13 mouse cellular contexts compared by ENCODE assay signal in the genomic region with DNA sequence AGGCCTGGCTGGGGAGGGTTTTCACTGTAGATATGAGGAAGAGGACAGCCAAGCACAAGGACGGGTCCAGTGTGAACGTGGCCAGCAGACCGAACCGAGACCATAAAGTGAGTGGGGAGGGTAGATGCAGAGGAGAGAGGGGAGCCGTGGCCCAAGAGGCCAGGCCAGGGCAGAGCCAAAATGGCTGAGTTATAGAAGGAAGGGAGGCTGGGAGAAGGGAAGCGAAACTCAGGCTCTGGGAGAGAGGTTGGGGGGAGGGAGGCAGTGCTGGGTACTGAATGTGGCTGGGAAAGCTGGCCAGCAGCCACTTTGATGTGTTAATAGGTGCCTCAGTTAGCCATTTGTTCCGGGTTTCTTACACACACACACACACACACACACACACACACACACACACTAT. TPM values are rescaled to one million over a fixed set of nuclear protein-coding genes. Genes with fewer than 3 reads are reported as not detected.
DNase-seq lines count a peak whose midpoint lies in the region; ATAC-seq and TF ChIP-seq lines count a peak whose summit lies in the region.
"Had no signal": no experiment of that assay in that cellular context is flagged by ENCODE, and none has a peak within 500 bp of the region (broad histone marks: within the 10 kb centered on the region; RNA-seq: fewer than 3 reads in every experiment).

No protein-coding gene starts in this region.

- 0 out of 2 replicates have a peak, but pooled peaks cover 4% of the 10 kb centered on the region for H3K4me1 ChIP-seq in intestine, postnatal 0 days (replicated peaks; ENCODE audit: control insufficient read depth, insufficient read depth, low read length)
- H3K4me1 ChIP-seq in intestine, embryonic 16.5 days (ENCODE audit: control insufficient read depth, insufficient read depth, low read length) = peaks cover 38% of the 10 kb centered on the region
- H3K4me1 ChIP-seq in E14TG2a.4 (replicated peaks; ENCODE audit: low read depth, low read length) = peaks cover 95% of the 10 kb centered on the region
- peaks cover 53% of the 10 kb centered on the region for H3K4me1 ChIP-seq in limb, embryonic 15.5 days

- 48% methylated on average over 6 of the region's 7 CpGs for WGBS in intestine, postnatal 0 days
- 52% methylated on average over 7 of the region's 7 CpGs for WGBS in intestine, embryonic 16.5 days
- WGBS in limb, embryonic 15.5 days = 45% methylated on average over 7 of the region's 7 CpGs

- 0 out of 2 replicates have a peak, but pooled peaks have one; percentile 0 for TF ChIP-seq CTCF in intestine, postnatal 0 days (IDR thresholded peaks at IDR 0.05; ENCODE audit: low read depth)
- no peak for TF ChIP-seq CTCF in E14TG2a.4 (conservative IDR thresholded peaks at IDR 0.05; ENCODE audit: low read length)

- H3K4me2 ChIP-seq in intestine, postnatal 0 days (replicated peaks; ENCODE audit: low read depth) = no peak overlapping the region
- H3K4me2 ChIP-seq in intestine, embryonic 16.5 days (ENCODE audit: low read depth, low read length) = no peak overlapping the region
- no peak overlapping the region for H3K4me2 ChIP-seq in limb, embryonic 15.5 days
- H3K4me2 ChIP-seq: hindbrain, embryonic 12.5 days had no signal

- no peaks in the 10 kb centered on the region for H3K9me3 ChIP-seq in intestine, postnatal 0 days (ENCODE audit: control insufficient read depth)
- H3K9me3 ChIP-seq in intestine, embryonic 16.5 days (ENCODE audit: control insufficient read depth, low read length) = no peaks in the 10 kb centered on the region
- H3K9me3 ChIP-seq in E14TG2a.4 (ENCODE audit: low read length) = no peaks in the 10 kb centered on the region
- no peaks in the 10 kb centered on the region for H3K9me3 ChIP-seq in limb, embryonic 15.5 days
- H3K9me3 ChIP-seq: hindbrain, embryonic 12.5 days had no signal

- H3K27me3 ChIP-seq in intestine, postnatal 0 days (replicated peaks; ENCODE audit: control insufficient read depth, insufficient read depth, low read length) = no peaks in the 10 kb centered on the region
- no peaks in the 10 kb centered on the region for H3K27me3 ChIP-seq in intestine, embryonic 16.5 days (replicated peaks; ENCODE audit: control insufficient read depth, insufficient read depth, low read length)
- no peaks in the 10 kb centered on the region for H3K27me3 ChIP-seq in E14TG2a.4 (ENCODE audit: insufficient read depth, low read length)
- H3K27me3 ChIP-seq in limb, embryonic 15.5 days = no peaks in the 10 kb centered on the region
- H3K27me3 ChIP-seq: hindbrain, embryonic 12.5 days had no signal

- DNase-seq in cerebellum, adult 11-12 months = peak; percentile 44
- DNase-seq in cerebellum, postnatal 10 days = no peak
- no peak for DNase-seq in retina, postnatal 1 day
- DNase-seq in frontal cortex, postnatal 10 days (ENCODE audit: low spot score in 2 of 2) = no peak
- DNase-seq: cerebellum, postnatal 14 days; kidney, postnatal 14 days; right cerebral cortex, postnatal 4 days; thymus, postnatal 14 days had no signal

- ATAC-seq in intestine, postnatal 0 days = no peak
- ATAC-seq in intestine, embryonic 16.5 days = no peak
- no peak for ATAC-seq in limb, embryonic 15.5 days (ENCODE audit: insufficient number of reproducible peaks, low FRiP score, low TSS enrichment, low read depth)

- no peak overlapping the region for H3K9ac ChIP-seq in intestine, postnatal 0 days (ENCODE audit: low read depth, low read length)
- H3K9ac ChIP-seq in intestine, embryonic 16.5 days (ENCODE audit: low read depth, low read length) = no peak overlapping the region
- H3K9ac ChIP-seq in limb, embryonic 15.5 days = no peak overlapping the region
- H3K9ac ChIP-seq: hindbrain, embryonic 12.5 days had no signal

- no peaks in the 10 kb centered on the region for H3K36me3 ChIP-seq in intestine, postnatal 0 days (ENCODE audit: control insufficient read depth, insufficient read depth)
- no peaks in the 10 kb centered on the region for H3K36me3 ChIP-seq in intestine, embryonic 16.5 days (ENCODE audit: control insufficient read depth, insufficient read depth, low read length)
- H3K36me3 ChIP-seq in E14TG2a.4 (ENCODE audit: insufficient read depth, low read length) = peaks cover 43% of the 10 kb centered on the region
- no peaks in the 10 kb centered on the region for H3K36me3 ChIP-seq in limb, embryonic 15.5 days
- H3K36me3 ChIP-seq: hindbrain, embryonic 12.5 days had no signal

- H3K4me3 ChIP-seq in intestine, postnatal 0 days (ENCODE audit: low read depth, low read length) = no peak overlapping the region
- no peak overlapping the region for H3K4me3 ChIP-seq in intestine, embryonic 16.5 days (ENCODE audit: low read length)
- peak overlapping the region; percentile 54 for H3K4me3 ChIP-seq in E14TG2a.4 (replicated peaks; ENCODE audit: low read length)
- no peak overlapping the region for H3K4me3 ChIP-seq in limb, embryonic 15.5 days
- H3K4me3 ChIP-seq: hindbrain, embryonic 12.5 days had no signal

- no peak overlapping the region for H3K27ac ChIP-seq in intestine, postnatal 0 days (ENCODE audit: low read depth, low read length)
- no peak overlapping the region for H3K27ac ChIP-seq in intestine, embryonic 16.5 days (ENCODE audit: low read length)
- peak overlapping the region; percentile 43; the same call in 1 of the 2 replicates for H3K27ac ChIP-seq in limb, embryonic 15.5 days
- H3K27ac ChIP-seq: hindbrain, embryonic 12.5 days had no signal

RNA-seq across cellular contexts. Expression of a gene that starts 14.6 kb away (rescaled TPM):
- polyA plus RNA-seq in intestine, postnatal 0 days (2015; fragmentation: Nextera tagmentation; extraction: Ambion mirVana) = 10.4 and 11.8 TPM in 2 replicates
- 19.0 and 21.1 TPM in 2 replicates for polyA plus RNA-seq in intestine, embryonic 16.5 days (2015; fragmentation: Nextera tagmentation; extraction: Ambion mirVana)
- 27.1 and 27.5 TPM in 2 replicates for polyA plus RNA-seq in limb, embryonic 15.5 days (2015; fragmentation: Nextera tagmentation; extraction: Ambion mirVana)

RNA-seq across cellular contexts. Expression of a gene that starts 24.9 kb away (rescaled TPM):
- polyA plus RNA-seq in intestine, postnatal 0 days (2015; fragmentation: Nextera tagmentation; extraction: Ambion mirVana) = 46.8 and 48.3 TPM in 2 replicates
- 30.4 and 32.5 TPM in 2 replicates for polyA plus RNA-seq in intestine, embryonic 16.5 days (2015; fragmentation: Nextera tagmentation; extraction: Ambion mirVana)
- polyA plus RNA-seq in limb, embryonic 15.5 days (2015; fragmentation: Nextera tagmentation; extraction: Ambion mirVana) = 41.9 and 42.3 TPM in 2 replicates
